Mouse (Mus musculus) spleen, adult 18-20 months (tissue): ENCODE results near the gene Acsl3.

Experiments
- DNase-seq, 2 experiments: peaks; one replicate each; pipeline ENCODE4 v3.0.0; 2022; ENCODE audit warnings: mixed read lengths in 2 of 2

Acsl3 gene

DNA sequence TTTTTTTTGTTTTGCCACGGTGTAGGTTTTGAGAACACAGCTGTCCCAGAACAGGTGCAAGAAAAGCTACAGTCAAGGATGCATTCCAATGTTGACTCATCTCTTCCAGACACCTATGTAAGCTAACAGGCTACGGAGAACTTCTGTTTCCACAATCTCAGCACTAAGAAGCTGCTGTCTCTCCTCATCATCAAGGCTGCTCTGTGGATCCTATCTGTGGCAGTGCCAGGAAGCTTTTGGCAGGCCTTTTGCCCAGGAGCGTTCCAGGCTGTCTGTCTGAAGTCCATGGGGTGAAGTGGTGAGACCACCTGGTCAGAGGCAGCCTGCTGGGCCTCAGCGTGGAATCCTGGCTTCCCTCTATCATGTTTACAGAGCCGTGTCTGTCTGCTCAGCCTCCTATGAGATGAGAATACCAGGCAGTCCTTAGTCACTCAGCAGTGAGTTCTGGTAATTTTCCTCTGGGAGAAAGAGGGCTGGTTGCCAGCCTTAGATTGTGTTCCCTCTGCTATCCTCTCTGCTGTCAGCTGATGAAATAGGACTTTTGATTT, 87.7 kb downstream of the Acsl3 start:
- DNase-seq, result no peak
